Mouse (Mus musculus) megakaryocyte progenitor cell, adult 5-6 weeks (primary cell): ENCODE measurements around the gene Gdpd1. TPM values are rescaled to one million over a fixed set of nuclear protein-coding genes. Genes with fewer than 3 reads are reported as not detected.
A peak's percentile ranks its signal among the peaks of the same experiment; 100 is the strongest.
"Not testable (repeated sequence)": the region's sequence is repeated elsewhere in the genome, so short reads cannot be mapped to it uniquely, and the experiment has no call there.

Source experiments
- ATAC-seq: replicated peaks from 2 replicates; pipeline ENCODE4 v1.8.0; 2016; ENCODE audit warnings: mild to moderate bottlenecking, moderate TSS enrichment, inconsistent platforms; ENCODE audit not compliant: poor library complexity
- total RNA-seq, 2 experiments: library from RNA; stranded (forward) in 1 of 2; stranded (reverse) in 1 of 2; fragments of 157-497, 149-512 nt in 1 of 2; fragments of 200-1000 nt in 1 of 2; gene quantifications; 2 replicates each; pipeline versions ENCODE4 v1.2.3 to v1.2.4; 2015 to 2017

The Gdpd1 gene
- total RNA-seq (2015) = 1.5 and 2.0 TPM in 2 replicates
- 1.5 and 2.5 TPM in 2 replicates for total RNA-seq (2017)

GRCm38 (mm10) chr11:87073866-87074440 is at the start of gene Gdpd1:
Gene Gdpd1, minus strand, starts transcription at chr11:87074062.
- peak; percentile 98 for ATAC-seq

- no peak for ATAC-seq
Observed at GRCm38 (mm10) chr11:87121864-87122263, 48.0 kb upstream of the Gdpd1 start.

- no peak for ATAC-seq
Observed at GRCm38 (mm10) chr11:87110172-87110909, 36.5 kb upstream of the Gdpd1 start.

GRCm38 (mm10) chr11:87109519-87110171 is 35.8 kb upstream of the Gdpd1 start:
- no peak for ATAC-seq

GRCm38 (mm10) chr11:87108755-87109518 is 35.1 kb upstream of the Gdpd1 start, which contains the start of gene Ska2:
Gene Ska2, plus strand, starts transcription at chr11:87109234.
- peak; percentile 94 for ATAC-seq

- ATAC-seq = no peak
Observed at GRCm38 (mm10) chr11:87108409-87108754, 34.5 kb upstream of the Gdpd1 start, which contains the start of gene Prr11. Gene Prr11, minus strand, starts transcription at chr11:87108708.

- ATAC-seq = peak; percentile 40
Observed at GRCm38 (mm10) chr11:87087142-87087541, 13.3 kb upstream of the Gdpd1 start.

GRCm38 (mm10) chr11:87086290-87086984 is 12.6 kb upstream of the Gdpd1 start, which contains the start of gene Smg8:
Gene Smg8, minus strand, starts transcription at chr11:87086774.
- ATAC-seq = peak; percentile 100

GRCm38 (mm10) chr11:87085461-87085860 is 11.6 kb upstream of the Gdpd1 start:
- no peak for ATAC-seq

GRCm38 (mm10) chr11:87083712-87084111 is 9.8 kb upstream of the Gdpd1 start:
- no peak for ATAC-seq

- ATAC-seq = peak; percentile 80
Observed at GRCm38 (mm10) chr11:87073343-87073865, 458 bp downstream of the Gdpd1 start.

GRCm38 (mm10) chr11:87062087-87062486 is 11.8 kb downstream of the Gdpd1 start:
- ATAC-seq = no peak

- no peak for ATAC-seq
Observed at GRCm38 (mm10) chr11:87060410-87060809, 13.5 kb downstream of the Gdpd1 start.

- ATAC-seq = no peak; the same call in 1 of the 2 replicates
Observed at GRCm38 (mm10) chr11:87056286-87056685, 17.6 kb downstream of the Gdpd1 start.

GRCm38 (mm10) chr11:87048900-87049299 is 25.0 kb downstream of the Gdpd1 start:
- ATAC-seq = not testable (repeated sequence)

- ATAC-seq = no peak
Observed at GRCm38 (mm10) chr11:87046968-87047367, 26.9 kb downstream of the Gdpd1 start.

GRCm38 (mm10) chr11:87043052-87043451 is 30.8 kb downstream of the Gdpd1 start:
- ATAC-seq = no peak

- ATAC-seq = peak; percentile 74
Observed at GRCm38 (mm10) chr11:87039307-87039963, 34.4 kb downstream of the Gdpd1 start.

GRCm38 (mm10) chr11:87036180-87036579 is 37.7 kb downstream of the Gdpd1 start:
- peak; percentile 55; the same call in 1 of the 2 replicates for ATAC-seq

- peak; percentile 69 for ATAC-seq
Observed at GRCm38 (mm10) chr11:87028212-87028611, 45.6 kb downstream of the Gdpd1 start.
